Mouse (Mus musculus): ENCODE data around the gene Icam5.
A peak's percentile ranks its signal among the peaks of the same experiment; 100 is the strongest.

Icam5 gene

GRCm38 (mm10) chr9:21014691-21015570 is 16.9 kb upstream of the Icam5 start:
- DNase-seq (ENCODE audit: low read depth, low spot score): peak; percentile 93

GRCm38 (mm10) chr9:21015571-21016130 is 16.2 kb upstream of the Icam5 start, which contains the start of gene Icam1:
Gene Icam1, plus strand, starts transcription at chr9:21015985.
- DNase-seq (ENCODE audit: low read depth, low spot score): peak; percentile 83

- DNase-seq (ENCODE audit: low read depth, low spot score): peak; percentile 56
Measured at GRCm38 (mm10) chr9:21016331-21017176, 15.3 kb upstream of the Icam5 start.

GRCm38 (mm10) chr9:21017177-21017575 is 14.7 kb upstream of the Icam5 start:
- no peak for DNase-seq (ENCODE audit: low read depth, low spot score)

GRCm38 (mm10) chr9:21018600-21018999 is 13.3 kb upstream of the Icam5 start:
- no peak for DNase-seq (ENCODE audit: low read depth, low spot score)

DNA sequence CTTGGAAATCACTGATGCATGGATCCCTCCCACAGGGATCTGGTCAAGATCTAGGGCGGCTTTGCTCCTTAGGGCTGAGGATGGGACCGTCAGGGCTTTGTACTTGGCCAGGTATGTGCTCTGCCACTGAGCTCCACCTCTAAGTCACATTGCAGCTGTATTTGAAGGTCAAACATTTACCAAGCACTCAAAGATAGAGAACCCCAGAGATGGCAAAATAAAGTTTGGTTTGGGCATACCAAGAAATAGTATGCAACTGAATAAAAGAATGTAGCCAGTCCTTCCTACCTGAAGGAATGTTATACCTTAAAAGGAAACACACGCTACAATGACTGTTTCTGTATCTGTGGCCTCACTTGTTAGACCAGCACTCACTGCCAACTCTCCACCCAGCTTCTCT is 10.5 kb upstream of the Icam5 start:
- DNase-seq (ENCODE audit: low read depth, low spot score): no peak

- DNase-seq (ENCODE audit: low read depth, low spot score): peak; percentile 62
Measured at GRCm38 (mm10) chr9:21022288-21022687, 9.6 kb upstream of the Icam5 start.

GRCm38 (mm10) chr9:21022726-21023125 is 9.1 kb upstream of the Icam5 start:
- no peak for DNase-seq (ENCODE audit: low read depth, low spot score)

DNA sequence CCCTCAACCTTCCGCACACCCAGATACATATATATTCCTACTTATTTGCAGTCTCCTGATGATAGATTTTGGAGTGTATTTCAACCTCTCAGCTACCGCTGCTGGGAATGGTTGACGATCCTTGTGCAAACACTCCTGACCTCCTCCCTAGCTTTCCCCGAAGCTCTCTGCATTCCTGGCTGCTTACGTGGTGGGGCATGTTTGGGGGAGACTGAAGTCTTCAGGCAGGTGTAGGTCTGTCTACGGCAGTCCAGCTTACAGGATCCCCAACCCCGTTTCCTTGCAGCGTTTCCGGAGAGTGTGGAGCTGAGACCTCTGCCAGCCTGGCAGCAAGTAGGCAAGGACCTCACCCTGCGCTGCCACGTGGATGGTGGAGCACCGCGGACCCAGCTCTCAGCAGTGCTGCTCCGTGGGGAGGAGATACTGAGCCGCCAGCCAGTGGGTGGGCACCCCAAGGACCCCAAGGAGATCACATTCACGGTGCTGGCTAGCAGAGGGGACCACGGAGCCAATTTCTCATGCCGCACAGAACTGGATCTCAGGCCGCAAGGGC is 6.5 kb upstream of the Icam5 start:
- DNase-seq (ENCODE audit: low read depth, low spot score): no peak

- no peak for DNase-seq (ENCODE audit: low read depth, low spot score)
Measured at GRCm38 (mm10) chr9:21026849-21027248, 5.0 kb upstream of the Icam5 start.

- no peak for DNase-seq (ENCODE audit: low read depth, low spot score)
Measured at GRCm38 (mm10) chr9:21027774-21028290, 4.0 kb upstream of the Icam5 start.

GRCm38 (mm10) chr9:21028560-21029110 is 3.2 kb upstream of the Icam5 start:
- no peak for DNase-seq (ENCODE audit: low read depth, low spot score)

- peak; percentile 86 for DNase-seq (ENCODE audit: low read depth, low spot score)
Measured at GRCm38 (mm10) chr9:21029291-21030054, 2.4 kb upstream of the Icam5 start, which contains the start of gene Icam4. Gene Icam4, plus strand, starts transcription at chr9:21029373.

DNA sequence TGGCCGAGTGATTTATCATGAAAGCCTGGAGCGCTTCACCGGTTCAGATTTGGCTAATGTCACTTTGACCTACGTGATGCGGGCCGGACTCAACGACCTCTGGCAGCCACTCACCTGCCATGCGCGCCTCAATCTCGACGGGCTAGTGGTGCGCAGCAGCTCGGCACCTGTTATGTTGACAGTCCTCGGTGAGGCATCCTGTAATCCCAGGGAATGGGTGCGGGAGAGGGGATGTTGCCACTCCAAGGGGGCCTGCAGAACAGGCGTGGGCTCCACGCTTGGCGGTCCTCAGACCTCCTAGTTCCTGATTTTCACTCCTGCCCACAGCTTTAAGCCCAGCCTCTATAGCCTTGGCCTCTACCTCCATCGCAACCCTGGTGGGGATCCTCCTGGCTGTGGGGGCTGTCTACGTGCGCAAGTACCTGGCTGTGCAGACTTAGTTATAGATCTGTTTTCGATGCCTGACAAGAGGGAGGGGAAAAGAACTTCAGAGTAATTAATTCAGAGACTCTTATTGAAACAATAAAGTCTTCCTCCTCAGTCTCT is 1.7 kb upstream of the Icam5 start:
- no peak for DNase-seq (ENCODE audit: low read depth, low spot score)

GRCm38 (mm10) chr9:21030781-21031250 is 1.1 kb upstream of the Icam5 start:
- peak; percentile 95 for DNase-seq (ENCODE audit: low read depth, low spot score)

DNA sequence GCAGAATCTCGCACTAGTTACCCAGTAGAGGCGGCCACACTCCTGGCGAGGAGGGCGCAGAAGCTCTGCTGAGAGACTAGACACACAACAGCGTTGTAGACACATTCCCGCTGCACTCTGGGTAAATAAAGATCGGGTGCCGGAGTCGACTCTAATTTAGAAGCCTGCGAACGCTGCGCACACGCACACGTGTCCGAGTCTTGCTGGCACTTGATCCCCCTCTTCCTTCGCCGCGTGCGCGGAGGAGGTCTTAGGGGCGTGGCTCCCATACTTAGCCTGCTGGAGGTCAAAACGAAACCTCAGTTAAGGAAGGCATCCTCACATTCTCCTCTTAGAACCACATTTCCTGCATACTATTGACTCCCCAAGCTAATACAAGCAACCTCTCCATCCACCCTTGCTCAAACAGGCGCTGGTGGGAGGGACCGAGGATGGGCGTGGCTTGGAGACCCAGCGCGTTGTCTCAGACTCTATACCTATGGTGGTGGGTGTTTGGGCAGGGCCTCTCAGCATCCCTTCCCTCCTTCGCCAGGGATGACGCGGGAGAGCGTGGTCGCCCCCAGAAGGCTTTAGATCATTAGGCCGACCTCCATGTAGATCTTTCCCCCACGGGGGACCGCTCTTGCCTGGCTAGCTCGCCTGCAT is 500 bp upstream of the Icam5 start:
- DNase-seq (ENCODE audit: low read depth, low spot score): peak; percentile 79

- DNase-seq (ENCODE audit: low read depth, low spot score): no peak
Measured at GRCm38 (mm10) chr9:21032491-21032890, 618 bp downstream of the Icam5 start.

DNA sequence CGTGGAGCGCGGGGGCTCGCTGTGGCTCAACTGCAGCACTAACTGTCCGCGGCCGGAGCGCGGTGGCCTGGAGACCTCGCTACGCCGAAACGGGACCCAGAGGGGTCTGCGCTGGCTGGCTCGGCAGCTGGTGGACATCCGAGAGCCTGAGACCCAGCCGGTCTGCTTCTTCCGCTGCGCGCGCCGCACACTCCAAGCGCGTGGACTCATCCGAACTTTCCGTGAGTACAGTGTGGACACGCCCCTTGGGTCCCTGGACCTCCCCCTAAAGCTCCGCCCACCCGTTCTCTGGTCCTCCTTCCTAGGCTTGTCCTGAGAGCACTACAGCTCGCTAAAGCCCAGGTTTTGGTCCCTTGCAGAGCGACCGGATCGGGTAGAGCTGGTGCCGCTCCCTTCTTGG is 1.3 kb downstream of the Icam5 start:
- peak; percentile 92 for DNase-seq (ENCODE audit: low read depth, low spot score)

- peak; percentile 75 for DNase-seq (ENCODE audit: low read depth, low spot score)
Measured at GRCm38 (mm10) chr9:21034481-21035085, 2.7 kb downstream of the Icam5 start.
